Mouse (Mus musculus) kidney, embryonic 16.5 days (tissue): ENCODE results near the gene Bcor. TPM values are rescaled to one million over a fixed set of nuclear protein-coding genes. Genes with fewer than 3 reads are reported as not detected.
A peak's percentile ranks its signal among the peaks of the same experiment; 100 is the strongest.

Experiments
- ATAC-seq: fragments of 200-750 bp; cut with Nextera tagmentation; 2 replicates; pipeline ENCODE4 v1.8.0; 2017; ENCODE audit warnings: moderate TSS enrichment; ENCODE audit not compliant: low FRiP score, low TSS enrichment
- H3K27ac ChIP-seq: fragments of 300-500 bp; sonication (generic); 2 replicates; pipeline ENCODE4 v1.5.1; 2014; ENCODE audit warnings: low read length
- H3K27me3 ChIP-seq: fragments of 300-500 bp; sonication (generic); 2 replicates; pipeline ENCODE4 v1.6.1; 2014; ENCODE audit warnings: low read length, control low read depth, mixed read lengths; ENCODE audit not compliant: insufficient read depth
- H3K36me3 ChIP-seq: fragments of 300-500 bp; sonication (generic); 2 replicates; pipeline ENCODE4 v1.6.1; 2014; ENCODE audit warnings: low read length, control low read depth, mixed read lengths; ENCODE audit not compliant: insufficient read depth
- H3K4me1 ChIP-seq: fragments of 300-500 bp; sonication (generic); 2 replicates; pipeline ENCODE4 v1.6.1; 2014; ENCODE audit warnings: low read length, control low read depth, mixed read lengths; ENCODE audit not compliant: insufficient read depth
- H3K4me2 ChIP-seq: fragments of 300-500 bp; sonication (generic); replicated peaks from 2 replicates; pipeline ENCODE4 v1.6.1; 2014; ENCODE audit warnings: low read depth, low read length
- H3K4me3 ChIP-seq: fragments of 300-500 bp; sonication (generic); 2 replicates; pipeline ENCODE4 v1.5.1; 2014; ENCODE audit warnings: mild to moderate bottlenecking, low read length
- H3K9ac ChIP-seq: fragments of 300-500 bp; sonication (generic); replicated peaks from 2 replicates; pipeline ENCODE4 v1.6.1; 2014; ENCODE audit warnings: low read length
- H3K9me3 ChIP-seq: fragments of 300-500 bp; sonication (generic); 2 replicates; pipeline ENCODE4 v1.6.1; 2016; ENCODE audit warnings: low read length, control low read depth
- WGBS: fragments of 180-500 bp; shearing (Covaris S2); extraction: QIAGEN DNeasy Blood & Tissue Kit; methylation state at CpG from one replicate; pipeline ENCODE4 v1.1.7; 2014; 5-methylcytosine and 5-hydroxymethylcytosine counted together
- polyA plus RNA-seq: library from polyadenylated mRNA; unstranded; fragments of >200 nt; fragmentation: Nextera tagmentation; extraction: Ambion mirVana; gene quantifications from 2 replicates; pipeline ENCODE4 v1.2.1, GENCODE M21; 2015

Bcor gene
- polyA plus RNA-seq, 1 experiment from 2014 or later: 16.7 TPM

DNA sequence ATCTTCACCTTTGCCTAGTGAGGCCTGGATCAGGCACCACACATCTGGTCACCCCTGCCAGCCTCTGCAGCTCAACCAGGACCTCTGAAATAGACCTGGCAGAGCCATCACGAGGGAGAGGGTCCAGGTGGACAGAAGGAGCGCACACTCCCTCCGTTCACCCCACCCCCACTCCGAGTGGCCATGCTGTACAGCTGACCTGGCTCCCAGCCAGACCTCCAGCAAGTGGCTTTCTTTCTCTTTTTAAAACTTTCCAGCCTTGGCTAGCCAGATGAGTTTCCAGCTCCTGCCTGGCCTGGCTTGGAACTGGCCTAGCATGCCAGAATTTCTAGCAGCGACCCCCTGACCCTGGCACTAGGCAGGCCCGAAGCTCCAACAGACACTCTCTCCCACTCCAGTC, 87.4 kb downstream of the Bcor start:
- WGBS: 11% methylated on average over 6 of the region's 6 CpGs
- H3K4me1 ChIP-seq: peaks cover 73% of the 10 kb centered on the region
- no peak overlapping the region for H3K4me2 ChIP-seq

DNA sequence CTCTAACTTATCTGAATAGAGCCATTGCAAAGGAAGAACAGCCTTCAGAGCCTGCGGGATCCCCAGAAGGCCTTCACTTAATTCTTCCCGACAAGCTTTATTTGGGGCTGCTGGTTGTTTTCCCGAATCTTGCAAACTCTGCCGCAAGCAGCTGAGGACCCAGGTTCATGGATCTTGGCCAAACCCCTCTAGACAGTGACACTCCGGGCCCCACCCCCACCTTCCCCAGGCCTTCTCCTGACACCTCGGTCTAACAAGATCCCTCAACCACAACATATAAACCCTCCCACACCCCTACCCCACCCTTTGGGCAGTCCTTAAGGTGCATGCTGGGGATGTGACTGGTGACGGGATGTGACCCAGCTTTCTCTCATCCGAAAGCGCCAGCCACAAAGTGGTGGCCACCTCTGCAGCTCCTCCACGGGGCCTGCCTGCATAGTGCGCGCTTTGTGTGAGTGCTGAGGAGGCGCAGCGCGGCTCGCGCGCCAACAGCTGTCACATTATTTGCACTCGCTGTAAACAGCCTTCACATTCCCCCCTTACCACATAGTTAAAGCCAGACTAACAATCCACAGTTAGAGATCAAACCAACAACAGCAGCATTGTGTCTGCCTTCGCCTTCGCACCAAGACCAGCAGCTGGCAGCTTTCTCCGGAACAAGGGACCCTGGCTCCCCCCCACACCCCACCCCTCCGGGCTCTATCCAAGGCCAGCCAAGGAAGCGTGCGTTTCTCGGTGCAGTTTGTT, 91.0 kb downstream of the Bcor start:
- H3K9ac ChIP-seq: no peak overlapping the region
- peak overlapping the region; percentile 0; the same call in 1 of the 2 replicates for H3K4me3 ChIP-seq
- peaks cover 100% of the 10 kb centered on the region for H3K4me1 ChIP-seq
- ATAC-seq: peak; percentile 43
- H3K36me3 ChIP-seq: no peaks in the 10 kb centered on the region
- H3K4me2 ChIP-seq: peak overlapping the region; percentile 24; the same call in 1 of the 2 replicates
- H3K27me3 ChIP-seq: peaks cover 53% of the 10 kb centered on the region
- H3K9me3 ChIP-seq: no peaks in the 10 kb centered on the region
- 7% methylated on average over 26 of the region's 26 CpGs for WGBS
- H3K27ac ChIP-seq: no peak overlapping the region

More for the DNA sequence above, 87.4 kb downstream of the Bcor start:
- Histone ChIP-seq H3K27ac (no peak overlapping the region), H3K27me3 (peaks cover 42% of the 10 kb centered on the region), H3K9ac (no peak overlapping the region), H3K9me3 (no peaks in the 10 kb centered on the region), H3K36me3 (no peaks in the 10 kb centered on the region), H3K4me3 (no peak overlapping the region)
- ATAC-seq: no peak

DNA sequence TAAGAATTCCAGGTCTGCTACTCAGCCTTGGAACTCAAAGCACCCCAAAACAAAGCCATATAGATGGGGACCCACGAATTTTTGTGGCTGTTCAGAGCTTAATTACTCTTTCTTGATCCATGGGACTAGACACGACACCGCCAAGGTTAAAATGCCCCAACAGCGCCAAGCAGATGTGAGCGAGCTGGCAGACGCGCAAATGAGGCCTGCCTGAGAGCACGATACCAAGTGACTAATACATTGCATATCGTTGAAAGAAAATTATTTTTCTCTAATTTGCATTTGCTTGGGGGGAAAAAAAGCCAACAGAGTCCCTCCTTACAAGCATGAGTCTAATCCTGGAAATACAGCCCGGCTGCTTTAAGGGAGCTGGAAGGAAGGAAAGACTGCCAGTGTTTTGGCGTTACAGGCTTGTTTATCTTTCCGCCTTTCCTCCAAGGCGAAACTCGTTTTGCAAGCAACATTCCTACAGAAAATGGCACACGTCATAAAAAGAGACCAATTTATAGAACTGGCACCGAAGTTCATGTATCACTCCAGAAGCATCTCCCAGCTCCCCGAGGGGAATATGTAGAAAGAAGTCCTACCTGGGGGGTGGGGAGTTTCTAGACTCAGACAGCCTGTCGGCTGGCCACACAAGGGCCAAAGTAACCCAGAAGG, 92.2 kb downstream of the Bcor start:
- no peak overlapping the region for H3K27ac ChIP-seq
- no peak overlapping the region for H3K4me3 ChIP-seq
- H3K4me1 ChIP-seq: peaks cover 100% of the 10 kb centered on the region
- peak overlapping the region; percentile 26; the same call in 1 of the 2 replicates for H3K4me2 ChIP-seq
- no peaks in the 10 kb centered on the region for H3K9me3 ChIP-seq
- WGBS: 21% methylated on average over 18 of the region's 18 CpGs
- no peak for ATAC-seq
- H3K27me3 ChIP-seq: peaks cover 64% of the 10 kb centered on the region
- H3K36me3 ChIP-seq: no peaks in the 10 kb centered on the region
- no peak overlapping the region for H3K9ac ChIP-seq

DNA sequence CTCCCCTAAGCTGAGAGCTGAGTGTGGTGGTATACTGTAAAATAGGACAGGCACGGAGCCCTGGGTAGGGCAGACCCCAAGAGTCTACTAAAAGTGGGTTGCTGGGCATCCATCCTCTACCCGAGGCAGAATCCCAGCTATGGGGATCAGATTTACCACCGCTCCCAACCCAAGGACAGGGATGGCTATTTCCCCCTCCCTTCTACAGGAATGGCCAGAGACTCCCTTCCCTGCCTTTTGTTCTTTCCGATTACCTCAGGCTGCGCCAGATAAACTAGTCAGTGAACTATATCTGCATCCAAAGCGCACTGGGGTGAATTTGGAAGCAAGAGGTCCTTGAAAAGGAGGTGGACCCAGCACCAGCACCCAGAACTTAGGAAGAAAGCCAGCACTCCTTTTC, 93.1 kb downstream of the Bcor start:
- Histone ChIP-seq H3K4me2 (peak overlapping the region; percentile 32; the same call in 1 of the 2 replicates), H3K36me3 (no peaks in the 10 kb centered on the region), H3K27me3 (peaks cover 72% of the 10 kb centered on the region), H3K4me1 (peaks cover 96% of the 10 kb centered on the region), H3K9ac (0 out of 2 replicates have a peak overlapping the region, but pooled peaks have one; percentile 35), H3K9me3 (no peaks in the 10 kb centered on the region), H3K4me3 (no peak overlapping the region), H3K27ac (0 out of 2 replicates have a peak overlapping the region, but pooled peaks have one; percentile 10)
- no peak for ATAC-seq
- 17% methylated on average over 6 of the region's 6 CpGs for WGBS

DNA sequence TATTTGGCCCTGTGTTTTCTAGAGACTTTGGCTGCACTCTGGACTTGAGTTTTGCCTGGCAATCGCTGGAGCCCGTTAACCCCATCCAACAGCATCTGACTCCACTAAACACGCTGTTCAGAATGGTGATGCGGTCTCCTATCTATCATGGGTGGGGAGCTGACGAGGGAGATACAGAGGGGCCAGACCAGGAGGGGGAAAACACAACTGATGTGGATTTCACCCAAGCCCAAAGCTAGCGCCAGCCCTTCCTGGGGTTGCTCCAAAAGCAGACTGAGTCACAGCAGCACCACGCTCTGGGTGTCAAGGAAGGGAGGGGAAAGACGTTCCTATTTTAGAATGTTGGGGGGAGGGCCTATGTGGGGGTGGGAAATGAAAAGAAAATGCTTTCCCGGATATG, 94.4 kb downstream of the Bcor start:
- 32% methylated on average over 9 of the region's 9 CpGs for WGBS
- no peaks in the 10 kb centered on the region for H3K36me3 ChIP-seq
- H3K4me3 ChIP-seq: no peak overlapping the region
- peaks cover 95% of the 10 kb centered on the region for H3K4me1 ChIP-seq
- no peaks in the 10 kb centered on the region for H3K9me3 ChIP-seq
- H3K4me2 ChIP-seq: no peak overlapping the region
- peaks cover 74% of the 10 kb centered on the region for H3K27me3 ChIP-seq
- H3K27ac ChIP-seq: no peak overlapping the region
- H3K9ac ChIP-seq: no peak overlapping the region
- ATAC-seq: no peak

DNA sequence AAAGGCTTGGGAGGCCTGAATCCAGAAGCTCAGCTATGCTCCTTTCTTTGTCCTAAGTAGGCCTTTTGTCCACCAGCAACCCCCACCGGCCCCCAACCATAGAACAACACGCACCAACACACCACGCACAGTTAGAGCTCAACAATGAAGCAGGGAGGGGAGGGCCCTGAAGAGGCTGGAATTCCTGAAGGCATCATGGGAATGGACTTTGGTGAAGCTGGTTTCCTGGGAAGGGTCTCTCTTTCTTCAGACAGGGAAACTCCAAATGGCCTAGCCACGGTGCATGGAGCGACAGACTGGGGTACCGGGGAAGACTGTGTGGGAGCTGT, 97.3 kb downstream of the Bcor start:
- ATAC-seq: no peak
- peak overlapping the region; percentile 29; the same call in 1 of the 2 replicates for H3K4me2 ChIP-seq

DNA sequence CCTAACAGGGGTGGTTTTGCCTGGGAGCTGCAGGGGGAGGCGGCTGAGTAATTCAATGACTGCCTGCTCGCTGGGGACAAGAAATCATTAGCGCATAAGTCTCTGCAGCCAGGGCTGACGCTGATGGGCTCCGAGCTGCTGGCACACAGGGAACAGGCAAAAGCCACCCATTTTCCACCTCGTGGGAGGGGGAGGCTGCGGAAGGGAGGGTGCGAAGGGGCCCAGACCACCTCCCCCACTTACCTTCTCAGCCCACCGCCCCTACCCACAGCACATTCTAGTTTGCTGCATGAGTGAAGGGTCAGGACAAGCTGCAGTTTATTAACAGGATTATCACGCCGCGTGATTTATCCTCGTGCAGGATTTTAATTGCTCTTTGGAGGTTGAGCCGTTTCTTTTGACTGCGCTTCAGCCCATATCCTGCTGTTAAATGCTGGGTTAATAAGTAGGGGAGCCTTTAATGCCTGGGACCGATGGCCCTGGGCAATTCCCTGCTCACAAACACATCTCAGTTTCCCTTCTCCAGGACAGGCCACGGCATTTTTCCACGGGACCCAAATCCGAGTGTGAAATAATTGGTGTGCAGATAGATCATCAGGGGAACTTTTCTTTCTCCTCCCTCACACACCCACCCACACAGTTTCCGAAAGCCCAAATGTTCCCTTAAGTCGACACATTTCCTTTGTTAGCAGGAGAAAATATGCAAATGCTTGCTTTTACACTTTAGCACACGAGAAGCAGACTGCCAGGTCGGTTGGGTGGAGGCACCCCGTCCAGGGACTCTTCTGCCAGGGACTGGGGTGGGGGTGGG, 97.8 kb downstream of the Bcor start:
- no peak overlapping the region for H3K9ac ChIP-seq
- peak overlapping the region; percentile 79 for H3K27ac ChIP-seq
- peak overlapping the region; percentile 29; the same call in 1 of the 2 replicates for H3K4me2 ChIP-seq
- WGBS: 13% methylated on average over 24 of the region's 24 CpGs
- no peak overlapping the region for H3K4me3 ChIP-seq
- peak; percentile 73 for ATAC-seq
- peaks cover 46% of the 10 kb centered on the region for H3K27me3 ChIP-seq
- H3K4me1 ChIP-seq: peaks cover 63% of the 10 kb centered on the region
- H3K36me3 ChIP-seq: peaks cover 13% of the 10 kb centered on the region; the same call in 1 of the 2 replicates
- no peaks in the 10 kb centered on the region for H3K9me3 ChIP-seq

More for the DNA sequence above, 97.3 kb downstream of the Bcor start:
- peaks cover 51% of the 10 kb centered on the region for H3K27me3 ChIP-seq
- H3K4me1 ChIP-seq: peaks cover 69% of the 10 kb centered on the region
- peaks cover 8% of the 10 kb centered on the region; the same call in 1 of the 2 replicates for H3K36me3 ChIP-seq
- no peak overlapping the region for H3K9ac ChIP-seq
- H3K9me3 ChIP-seq: no peaks in the 10 kb centered on the region
- H3K4me3 ChIP-seq: no peak overlapping the region
- H3K27ac ChIP-seq: peak overlapping the region; percentile 79
- WGBS: 24% methylated on average over 6 of the region's 6 CpGs

DNA sequence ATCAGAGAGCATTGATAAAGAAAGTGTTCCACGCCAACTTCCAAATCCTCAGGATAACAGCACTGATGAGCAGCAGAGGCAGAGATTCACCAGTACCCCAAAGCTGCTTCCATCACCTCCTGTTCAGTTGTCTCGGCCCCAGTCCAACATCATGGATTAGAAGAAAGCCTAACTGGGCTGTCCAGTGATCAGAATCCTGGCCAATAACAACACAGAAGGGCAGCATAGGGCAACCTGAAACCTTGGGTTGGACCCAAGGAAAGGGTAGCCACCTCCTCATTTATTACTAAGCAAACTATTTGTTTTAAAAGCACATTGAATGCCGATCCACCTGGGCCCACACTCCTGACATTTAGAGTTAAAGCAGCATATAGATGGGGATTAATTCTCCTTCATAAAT, 99.3 kb downstream of the Bcor start:
- peaks cover 26% of the 10 kb centered on the region for H3K36me3 ChIP-seq
- ATAC-seq: no peak
- 59% methylated on average over 3 of the region's 3 CpGs for WGBS
- H3K27me3 ChIP-seq: peaks cover 34% of the 10 kb centered on the region
- no peak overlapping the region for H3K27ac ChIP-seq
- no peak overlapping the region for H3K4me2 ChIP-seq
- no peaks in the 10 kb centered on the region for H3K9me3 ChIP-seq
- H3K4me3 ChIP-seq: no peak overlapping the region
- peaks cover 48% of the 10 kb centered on the region for H3K4me1 ChIP-seq
- no peak overlapping the region for H3K9ac ChIP-seq

DNA sequence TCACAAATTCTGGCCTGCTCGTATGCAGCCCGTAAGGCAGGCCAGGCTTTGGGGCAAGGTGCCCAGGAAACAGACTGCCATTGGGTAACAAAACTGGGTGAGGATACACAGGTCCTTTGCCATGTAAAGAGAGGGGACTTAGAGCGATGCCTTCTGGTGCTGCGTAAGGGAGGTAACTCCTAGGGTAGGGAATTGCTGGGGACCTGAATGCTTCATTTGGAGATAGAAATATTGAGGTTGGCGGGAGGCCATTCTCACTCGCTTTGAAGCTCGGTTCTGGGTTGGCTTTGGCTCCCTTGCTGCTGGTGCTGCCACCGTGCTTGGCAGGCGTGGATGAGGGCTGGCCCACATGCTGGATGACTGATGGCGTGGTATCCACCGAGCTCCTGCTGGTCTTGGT, 102.9 kb downstream of the Bcor start:
- ATAC-seq: no peak
- no peak overlapping the region for H3K4me3 ChIP-seq
- 91% methylated on average over 11 of the region's 11 CpGs for WGBS
- no peaks in the 10 kb centered on the region for H3K9me3 ChIP-seq
- no peak overlapping the region for H3K27ac ChIP-seq
- H3K36me3 ChIP-seq: peaks cover 36% of the 10 kb centered on the region
- no peak overlapping the region for H3K9ac ChIP-seq
- H3K4me2 ChIP-seq: no peak overlapping the region
- H3K4me1 ChIP-seq: peaks cover 14% of the 10 kb centered on the region
- peaks cover 4% of the 10 kb centered on the region; the same call in 1 of the 2 replicates for H3K27me3 ChIP-seq
